Mouse (Mus musculus) erythroblast, embryonic 14.5 days (primary cell): ENCODE measurements around the gene Smad3.

Experiments
- GATA1 ChIP-seq: IDR thresholded peaks from 2 replicates; pipeline ENCODE4 v1.6.1; 2012; ENCODE audit warnings: low read length, inconsistent platforms, mixed read lengths
- TAL1 ChIP-seq: IDR thresholded peaks from 3 replicates; pipeline ENCODE4 v1.6.1; 2012; ENCODE audit warnings: low read length, inconsistent platforms, mixed read lengths

- no peak for TF ChIP-seq TAL1
- TF ChIP-seq GATA1: no peak
These were observed 31.6 kb upstream of the Smad3 start for GRCm38 (mm10) chr9:63789386-63789785.
